Comparison of ENCODE assay signal across 9 mouse cellular contexts in the genomic region with DNA sequence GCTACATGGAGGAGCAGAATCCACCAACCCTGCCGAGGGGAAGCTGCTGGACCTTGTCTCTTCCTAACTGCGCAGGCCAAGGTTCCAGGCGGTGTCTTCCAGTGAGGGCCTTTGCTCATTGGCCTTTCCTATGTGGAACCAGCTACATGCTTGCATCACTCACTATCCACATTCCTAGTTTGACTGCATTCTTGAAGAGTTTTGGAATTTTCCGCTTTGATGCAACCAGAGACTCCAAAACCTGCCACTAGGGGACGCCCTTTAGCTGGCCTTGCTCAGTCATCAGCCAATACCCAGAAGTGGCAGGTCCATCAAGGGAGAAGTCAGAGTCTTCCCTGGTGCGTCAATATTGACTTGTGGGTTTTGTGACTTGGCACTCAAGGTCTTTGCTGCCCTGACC.
DNase-seq lines count a peak whose midpoint lies in the region; ATAC-seq and TF ChIP-seq lines count a peak whose summit lies in the region.
"Had no signal": no experiment of that assay in that cellular context is flagged by ENCODE, and none has a peak within 500 bp of the region (broad histone marks: within the 10 kb centered on the region; RNA-seq: fewer than 3 reads in every experiment).

No protein-coding gene starts in this region.

- H3K4me3 ChIP-seq in liver, embryonic 14.5 days (ENCODE audit: insufficient read depth in 1 of 2, low read depth in 2 of 2, low read length in 2 of 2): no peak overlapping the region
- H3K4me3 ChIP-seq: embryonic facial prominence, embryonic 13.5 days had no signal

- H3K27me3 ChIP-seq in liver, embryonic 14.5 days (ENCODE audit: control insufficient read depth, insufficient read depth, low read length): no peaks in the 10 kb centered on the region
- H3K27me3 ChIP-seq: embryonic facial prominence, embryonic 13.5 days had no signal

- ATAC-seq in common myeloid progenitor, adult 5-6 weeks (replicated peaks; ENCODE audit: low read depth, poor library complexity, severe bottlenecking): peak; percentile 65; the same call in 1 of the 2 replicates
- no peak for ATAC-seq in liver, embryonic 14.5 days (ENCODE audit: insufficient read depth)

- no peaks in the 10 kb centered on the region for H3K4me1 ChIP-seq in liver, embryonic 14.5 days (replicated peaks; ENCODE audit: control insufficient read depth in 2 of 2, insufficient read depth in 2 of 2, low read length in 1 of 2)

- 18% methylated on average over 6 of the region's 6 CpGs for WGBS in liver, embryonic 14.5 days (ENCODE audit: insufficient replicate concordance)

- H3K9ac ChIP-seq in liver, embryonic 14.5 days (replicated peaks): no peak overlapping the region
- H3K9ac ChIP-seq: embryonic facial prominence, embryonic 13.5 days had no signal

- H3K4me2 ChIP-seq in liver, embryonic 14.5 days (ENCODE audit: low read depth): no peak overlapping the region
- H3K4me2 ChIP-seq: embryonic facial prominence, embryonic 13.5 days had no signal

- H3K27ac ChIP-seq in liver, embryonic 14.5 days: no peak overlapping the region
- H3K27ac ChIP-seq: embryonic facial prominence, embryonic 13.5 days had no signal

- TF ChIP-seq CTCF in liver, embryonic 14.5 days (IDR thresholded peaks at IDR 0.05; ENCODE audit: low read depth): peak; percentile 92

- DNase-seq in 3T3-L1 (ENCODE audit: low read depth, low spot score): peak; percentile 69
- DNase-seq in T-cell, adult 2 months (ENCODE audit: low spot score): peak; percentile 52
- peak; percentile 58 to 74 for DNase-seq in gastrocnemius, postnatal 4 days (ENCODE audit: low spot score in 2 of 2)
- peak; percentile 91 for DNase-seq in kidney, postnatal 10 days
- DNase-seq in liver, embryonic 14.5 days (ENCODE audit: low read depth in 3 of 3, low spot score in 3 of 3): peak in 1 of 3 experiments; percentile 28
- peak; percentile 73 for DNase-seq in ovary, postnatal 36 days (ENCODE audit: low spot score)
- peak; percentile 73 for DNase-seq in thymus, postnatal 14 days

- TF ChIP-seq EP300 in liver, embryonic 14.5 days (IDR thresholded peaks at IDR 0.05; ENCODE audit: low read depth): no peak

- H3K36me3 ChIP-seq in liver, embryonic 14.5 days (replicated peaks; ENCODE audit: control insufficient read depth, insufficient read depth, low read depth): no peaks in the 10 kb centered on the region
- H3K36me3 ChIP-seq: embryonic facial prominence, embryonic 13.5 days had no signal

- no peaks in the 10 kb centered on the region for H3K9me3 ChIP-seq in liver, embryonic 14.5 days (ENCODE audit: control insufficient read depth, low read length)
- H3K9me3 ChIP-seq: embryonic facial prominence, embryonic 13.5 days had no signal
